Mouse (Mus musculus): ENCODE data around the gene Tmc6. TPM values are rescaled to one million over a fixed set of nuclear protein-coding genes. Genes with fewer than 3 reads are reported as not detected.

Tmc6 gene
- total and polyA plus RNA-seq, 2 experiments from 2014 or later = 3.2 to 4.1 TPM

- no peak for TF ChIP-seq CTCF (IDR thresholded peaks at IDR 0.05; ENCODE audit: low read depth)
- no peak for ATAC-seq
- Histone ChIP-seq H3K9me3 (ENCODE audit: low read length) (no peaks in the 10 kb centered on the region), H3K36me3 (ENCODE audit: insufficient read depth) (no peaks in the 10 kb centered on the region), H3K27me3 (ENCODE audit: insufficient read depth, low read length) (peaks cover 17% of the 10 kb centered on the region; the same call in 1 of the 2 replicates), H3K4me3 (ENCODE audit: low read depth, low read length) (no peak overlapping the region), H3K4me2 (ENCODE audit: low read depth) (no peak overlapping the region; the same call in 1 of the 2 replicates), H3K9ac (no peak overlapping the region), H3K27ac (ENCODE audit: low read depth, low read length) (no peak overlapping the region), H3K4me1 (ENCODE audit: insufficient read depth) (peaks cover 7% of the 10 kb centered on the region; the same call in 1 of the 2 replicates)
- WGBS = 26% methylated on average over 18 of the region's 18 CpGs
- no peak for DNase-seq
Measured at GRCm38 (mm10) chr11:117781199-117781821, 688 bp downstream of the Tmc6 start.

- Histone ChIP-seq H3K27me3 (ENCODE audit: insufficient read depth, low read length) (peaks cover 17% of the 10 kb centered on the region; the same call in 1 of the 2 replicates), H3K4me3 (ENCODE audit: low read depth, low read length) (peak overlapping the region; percentile 17), H3K9me3 (ENCODE audit: low read length) (no peaks in the 10 kb centered on the region), H3K27ac (ENCODE audit: low read depth, low read length) (peak overlapping the region; percentile 59; the same call in 1 of the 2 replicates), H3K4me2 (ENCODE audit: low read depth) (peak overlapping the region; percentile 41), H3K9ac (no peak overlapping the region), H3K4me1 (ENCODE audit: insufficient read depth) (peaks cover 7% of the 10 kb centered on the region; the same call in 1 of the 2 replicates), H3K36me3 (ENCODE audit: insufficient read depth) (no peaks in the 10 kb centered on the region)
- TF ChIP-seq CTCF (IDR thresholded peaks at IDR 0.05; ENCODE audit: low read depth) = no peak
- ATAC-seq (no peak), DNase-seq (no peak)
- 4% methylated on average over 19 of the region's 19 CpGs for WGBS
Measured at GRCm38 (mm10) chr11:117780582-117781111, 1.4 kb downstream of the Tmc6 start.

GRCm38 (mm10) chr11:117780199-117780515 is 1.8 kb downstream of the Tmc6 start:
- peak overlapping the region; percentile 17 for H3K4me3 ChIP-seq (ENCODE audit: low read depth, low read length)
- H3K27ac ChIP-seq (ENCODE audit: low read depth, low read length) = peak overlapping the region; percentile 59
- H3K9ac ChIP-seq = 0 out of 2 replicates have a peak overlapping the region, but pooled peaks have one; percentile 10
- TF ChIP-seq CTCF (IDR thresholded peaks at IDR 0.05; ENCODE audit: low read depth) = no peak
- peak overlapping the region; percentile 41 for H3K4me2 ChIP-seq (ENCODE audit: low read depth)
- H3K9me3 ChIP-seq (ENCODE audit: low read length) = no peaks in the 10 kb centered on the region
- 3% methylated on average over 16 of the region's 17 CpGs for WGBS
- DNase-seq (no peak), ATAC-seq (no peak)
- peaks cover 7% of the 10 kb centered on the region; the same call in 1 of the 2 replicates for H3K4me1 ChIP-seq (ENCODE audit: insufficient read depth)
- H3K27me3 ChIP-seq (ENCODE audit: insufficient read depth, low read length) = peaks cover 17% of the 10 kb centered on the region; the same call in 1 of the 2 replicates
- H3K36me3 ChIP-seq (ENCODE audit: insufficient read depth) = no peaks in the 10 kb centered on the region

- Histone ChIP-seq H3K27ac (ENCODE audit: low read depth, low read length) (peak overlapping the region; percentile 59), H3K36me3 (ENCODE audit: insufficient read depth) (no peaks in the 10 kb centered on the region), H3K9ac (0 out of 2 replicates have a peak overlapping the region, but pooled peaks have one; percentile 10), H3K4me3 (ENCODE audit: low read depth, low read length) (peak overlapping the region; percentile 17), H3K9me3 (ENCODE audit: low read length) (no peaks in the 10 kb centered on the region), H3K27me3 (ENCODE audit: insufficient read depth, low read length) (peaks cover 17% of the 10 kb centered on the region; the same call in 1 of the 2 replicates), H3K4me2 (ENCODE audit: low read depth) (peak overlapping the region; percentile 41), H3K4me1 (ENCODE audit: insufficient read depth) (peaks cover 7% of the 10 kb centered on the region; the same call in 1 of the 2 replicates)
- DNase-seq = peak; percentile 53
- peak; percentile 45 for ATAC-seq
- 9% methylated on average over 38 of the region's 38 CpGs for WGBS
- no peak for TF ChIP-seq CTCF (IDR thresholded peaks at IDR 0.05; ENCODE audit: low read depth)
Measured at GRCm38 (mm10) chr11:117779434-117780198, 2.4 kb downstream of the Tmc6 start.

- H3K36me3 ChIP-seq (ENCODE audit: insufficient read depth) = no peaks in the 10 kb centered on the region
- peak overlapping the region; percentile 59; the same call in 1 of the 2 replicates for H3K27ac ChIP-seq (ENCODE audit: low read depth, low read length)
- no peak overlapping the region for H3K9ac ChIP-seq
- DNase-seq (no peak), ATAC-seq (no peak)
- H3K4me3 ChIP-seq (ENCODE audit: low read depth, low read length) = no peak overlapping the region
- no peaks in the 10 kb centered on the region for H3K9me3 ChIP-seq (ENCODE audit: low read length)
- no peak for TF ChIP-seq CTCF (IDR thresholded peaks at IDR 0.05; ENCODE audit: low read depth)
- H3K4me2 ChIP-seq (ENCODE audit: low read depth) = peak overlapping the region; percentile 41; the same call in 1 of the 2 replicates
- peaks cover 17% of the 10 kb centered on the region; the same call in 1 of the 2 replicates for H3K27me3 ChIP-seq (ENCODE audit: insufficient read depth, low read length)
- 77% methylated on average over 12 of the region's 12 CpGs for WGBS
- peaks cover 7% of the 10 kb centered on the region; the same call in 1 of the 2 replicates for H3K4me1 ChIP-seq (ENCODE audit: insufficient read depth)
Measured at GRCm38 (mm10) chr11:117778851-117779433, 3.1 kb downstream of the Tmc6 start.

GRCm38 (mm10) chr11:117778031-117778430 is 4.0 kb downstream of the Tmc6 start:
- Histone ChIP-seq H3K4me2 (ENCODE audit: low read depth) (no peak overlapping the region), H3K9me3 (ENCODE audit: low read length) (no peaks in the 10 kb centered on the region), H3K4me3 (ENCODE audit: low read depth, low read length) (no peak overlapping the region), H3K9ac (no peak overlapping the region), H3K27ac (ENCODE audit: low read depth, low read length) (no peak overlapping the region), H3K27me3 (ENCODE audit: insufficient read depth, low read length) (peaks cover 13% of the 10 kb centered on the region; the same call in 1 of the 2 replicates), H3K4me1 (ENCODE audit: insufficient read depth) (peaks cover 7% of the 10 kb centered on the region; the same call in 1 of the 2 replicates), H3K36me3 (ENCODE audit: insufficient read depth) (no peaks in the 10 kb centered on the region)
- ATAC-seq (no peak), DNase-seq (no peak)
- 93% methylated on average over 11 of the region's 11 CpGs for WGBS
- no peak for TF ChIP-seq CTCF (IDR thresholded peaks at IDR 0.05; ENCODE audit: low read depth)
